Mouse (Mus musculus) neural tube, embryonic 12.5 days (tissue): Measurements from ENCODE around the gene Pou2f2. TPM values are rescaled to one million over a fixed set of nuclear protein-coding genes. Genes with fewer than 3 reads are reported as not detected.

Source experiments
- ATAC-seq: fragments of 200-750 bp; cut with Nextera tagmentation; 2 replicates; pipeline ENCODE4 v1.8.0; 2017; ENCODE audit warnings: low read depth, mild to moderate bottlenecking, moderate TSS enrichment, moderate library complexity; ENCODE audit not compliant: low FRiP score
- H3K27ac ChIP-seq: fragments of 300-500 bp; sonication (generic); 2 replicates; pipeline ENCODE4 v1.5.1; 2016
- H3K27me3 ChIP-seq: fragments of 300-500 bp; sonication (generic); replicated peaks from 2 replicates; pipeline ENCODE4 v1.6.1; 2016; ENCODE audit warnings: mild to moderate bottlenecking
- H3K36me3 ChIP-seq: fragments of 300-500 bp; sonication (generic); 2 replicates; pipeline ENCODE4 v1.6.1; 2016; ENCODE audit warnings: mild to moderate bottlenecking
- H3K4me1 ChIP-seq: fragments of 300-500 bp; sonication (generic); 2 replicates; pipeline ENCODE4 v1.6.1; 2016
- H3K4me2 ChIP-seq: fragments of 300-500 bp; sonication (generic); replicated peaks from 2 replicates; pipeline ENCODE4 v1.6.1; 2016; ENCODE audit warnings: mild to moderate bottlenecking
- H3K4me3 ChIP-seq: fragments of 300-500 bp; sonication (generic); 2 replicates; pipeline ENCODE4 v1.5.1; 2016
- H3K9ac ChIP-seq: fragments of 300-500 bp; sonication (generic); 2 replicates; pipeline ENCODE4 v1.6.1; 2016; ENCODE audit warnings: mild to moderate bottlenecking
- H3K9me3 ChIP-seq: fragments of 300-500 bp; sonication (generic); 2 replicates; pipeline ENCODE4 v1.6.1; 2016; ENCODE audit warnings: mild to moderate bottlenecking
- WGBS: fragments of 180-500 bp; shearing (Covaris S2); methylation state at CpG from one replicate; pipeline ENCODE4 v1.1.7; 2016; 5-methylcytosine and 5-hydroxymethylcytosine counted together
- polyA plus RNA-seq: library from polyadenylated mRNA; unstranded; fragments of >200 nt; fragmentation: Nextera tagmentation; extraction: Ambion mirVana; gene quantifications from 2 replicates; pipeline ENCODE4 v1.2.1, GENCODE M21; 2016

Pou2f2 gene
- polyA plus RNA-seq, 1 experiment from 2014 or later = 32.6 TPM

- peaks cover 17% of the 10 kb centered on the region; the same call in 1 of the 2 replicates for H3K36me3 ChIP-seq
- no peak overlapping the region for H3K27ac ChIP-seq
- WGBS = 83% methylated on average over 12 of the region's 12 CpGs
- no peak overlapping the region for H3K4me3 ChIP-seq
- no peak overlapping the region for H3K4me2 ChIP-seq
- no peaks in the 10 kb centered on the region for H3K27me3 ChIP-seq
- no peak for ATAC-seq
- H3K4me1 ChIP-seq = peaks cover 6% of the 10 kb centered on the region
- no peak overlapping the region for H3K9ac ChIP-seq
- H3K9me3 ChIP-seq = no peaks in the 10 kb centered on the region
Observed at GRCm38 (mm10) chr7:25109355-25109754, 70.2 kb downstream of the Pou2f2 start.

GRCm38 (mm10) chr7:25106790-25107502 lies 72.6 kb downstream of the Pou2f2 start:
- WGBS = 52% methylated on average over 17 of the region's 17 CpGs
- Histone ChIP-seq H3K9ac (no peak overlapping the region), H3K4me1 (peaks cover 6% of the 10 kb centered on the region), H3K36me3 (0 out of 2 replicates have a peak, but pooled peaks cover 2% of the 10 kb centered on the region), H3K27me3 (no peaks in the 10 kb centered on the region), H3K27ac (no peak overlapping the region), H3K9me3 (no peaks in the 10 kb centered on the region), H3K4me2 (no peak overlapping the region), H3K4me3 (no peak overlapping the region)
- ATAC-seq = no peak

GRCm38 (mm10) chr7:25105411-25106160 lies 73.9 kb downstream of the Pou2f2 start:
- H3K4me3 ChIP-seq = no peak overlapping the region
- no peaks in the 10 kb centered on the region for H3K36me3 ChIP-seq
- H3K4me1 ChIP-seq = peaks cover 6% of the 10 kb centered on the region
- no peak overlapping the region for H3K27ac ChIP-seq
- ATAC-seq = peak; percentile 54
- no peak overlapping the region for H3K4me2 ChIP-seq
- no peaks in the 10 kb centered on the region for H3K9me3 ChIP-seq
- no peak overlapping the region for H3K9ac ChIP-seq
- no peaks in the 10 kb centered on the region for H3K27me3 ChIP-seq
- WGBS = 23% methylated on average over 17 of the region's 17 CpGs

- Histone ChIP-seq H3K4me3 (no peak overlapping the region), H3K36me3 (peaks cover 38% of the 10 kb centered on the region), H3K9ac (no peak overlapping the region), H3K4me1 (no peaks in the 10 kb centered on the region), H3K27ac (no peak overlapping the region), H3K4me2 (no peak overlapping the region), H3K27me3 (no peaks in the 10 kb centered on the region), H3K9me3 (no peaks in the 10 kb centered on the region)
- 54% methylated on average over 4 of the region's 4 CpGs for WGBS
- ATAC-seq = no peak
Observed at GRCm38 (mm10) chr7:25099581-25099980, 79.9 kb downstream of the Pou2f2 start.

DNA sequence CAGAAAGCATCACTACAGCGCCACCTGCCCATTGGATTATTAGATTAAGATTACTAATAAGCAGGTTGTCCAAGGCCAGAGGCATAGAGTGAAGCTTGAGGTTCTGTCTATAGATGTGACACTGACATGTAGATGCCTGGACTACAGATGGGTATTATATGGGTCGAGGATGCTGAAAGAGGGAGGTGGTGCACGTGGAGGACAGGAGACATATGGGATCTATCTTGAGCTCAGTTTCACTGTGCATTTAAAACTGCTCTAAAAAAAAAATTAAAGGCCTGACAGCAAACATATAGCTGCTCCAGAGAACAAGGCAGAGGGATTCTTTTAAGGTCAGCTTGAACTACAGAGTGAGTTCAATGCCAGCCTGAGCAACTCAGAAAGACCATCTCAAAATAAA lies 81.4 kb downstream of the Pou2f2 start:
- no peak overlapping the region for H3K4me3 ChIP-seq
- no peaks in the 10 kb centered on the region for H3K27me3 ChIP-seq
- no peak overlapping the region for H3K9ac ChIP-seq
- no peaks in the 10 kb centered on the region for H3K4me1 ChIP-seq
- no peak overlapping the region for H3K27ac ChIP-seq
- no peak for ATAC-seq
- H3K4me2 ChIP-seq = no peak overlapping the region
- no peaks in the 10 kb centered on the region for H3K9me3 ChIP-seq
- WGBS = 79% methylated on average over 3 of the region's 3 CpGs
- H3K36me3 ChIP-seq = peaks cover 39% of the 10 kb centered on the region

GRCm38 (mm10) chr7:25089875-25090274 lies 89.7 kb downstream of the Pou2f2 start:
- WGBS = 33% methylated on average over 10 of the region's 10 CpGs
- no peak for ATAC-seq

GRCm38 (mm10) chr7:25088968-25089367 lies 90.6 kb downstream of the Pou2f2 start:
- Histone ChIP-seq H3K4me2 (no peak overlapping the region), H3K36me3 (peaks cover 30% of the 10 kb centered on the region), H3K9ac (no peak overlapping the region), H3K9me3 (no peaks in the 10 kb centered on the region), H3K27me3 (no peaks in the 10 kb centered on the region), H3K27ac (no peak overlapping the region), H3K4me3 (no peak overlapping the region), H3K4me1 (peaks cover 12% of the 10 kb centered on the region)
- 29% methylated on average over 11 of the region's 11 CpGs for WGBS
- no peak for ATAC-seq

More at GRCm38 (mm10) chr7:25089875-25090274, 89.7 kb downstream of the Pou2f2 start:
- no peak overlapping the region for H3K27ac ChIP-seq
- H3K9me3 ChIP-seq = no peaks in the 10 kb centered on the region
- no peak overlapping the region for H3K9ac ChIP-seq
- peaks cover 26% of the 10 kb centered on the region; the same call in 1 of the 2 replicates for H3K36me3 ChIP-seq
- no peak overlapping the region for H3K4me2 ChIP-seq
- H3K4me3 ChIP-seq = no peak overlapping the region
- H3K4me1 ChIP-seq = peaks cover 12% of the 10 kb centered on the region
- no peaks in the 10 kb centered on the region for H3K27me3 ChIP-seq

- H3K27me3 ChIP-seq = no peaks in the 10 kb centered on the region
- peaks cover 12% of the 10 kb centered on the region for H3K4me1 ChIP-seq
- WGBS = 5% methylated on average over 10 of the region's 10 CpGs
- H3K27ac ChIP-seq = no peak overlapping the region
- no peak overlapping the region for H3K4me3 ChIP-seq
- no peak overlapping the region for H3K9ac ChIP-seq
- no peaks in the 10 kb centered on the region for H3K9me3 ChIP-seq
- no peak for ATAC-seq
- H3K4me2 ChIP-seq = no peak overlapping the region
- H3K36me3 ChIP-seq = peaks cover 35% of the 10 kb centered on the region
Observed at GRCm38 (mm10) chr7:25088531-25088930, 91.0 kb downstream of the Pou2f2 start.

- ATAC-seq = no peak
- no peaks in the 10 kb centered on the region for H3K9me3 ChIP-seq
- no peak overlapping the region for H3K9ac ChIP-seq
- H3K4me1 ChIP-seq = peaks cover 12% of the 10 kb centered on the region
- no peaks in the 10 kb centered on the region for H3K27me3 ChIP-seq
- H3K27ac ChIP-seq = no peak overlapping the region
- H3K36me3 ChIP-seq = peaks cover 40% of the 10 kb centered on the region
- 51% methylated on average over 5 of the region's 5 CpGs for WGBS
- H3K4me3 ChIP-seq = no peak overlapping the region
- H3K4me2 ChIP-seq = no peak overlapping the region
Observed at GRCm38 (mm10) chr7:25087972-25088371, 91.6 kb downstream of the Pou2f2 start.

DNA sequence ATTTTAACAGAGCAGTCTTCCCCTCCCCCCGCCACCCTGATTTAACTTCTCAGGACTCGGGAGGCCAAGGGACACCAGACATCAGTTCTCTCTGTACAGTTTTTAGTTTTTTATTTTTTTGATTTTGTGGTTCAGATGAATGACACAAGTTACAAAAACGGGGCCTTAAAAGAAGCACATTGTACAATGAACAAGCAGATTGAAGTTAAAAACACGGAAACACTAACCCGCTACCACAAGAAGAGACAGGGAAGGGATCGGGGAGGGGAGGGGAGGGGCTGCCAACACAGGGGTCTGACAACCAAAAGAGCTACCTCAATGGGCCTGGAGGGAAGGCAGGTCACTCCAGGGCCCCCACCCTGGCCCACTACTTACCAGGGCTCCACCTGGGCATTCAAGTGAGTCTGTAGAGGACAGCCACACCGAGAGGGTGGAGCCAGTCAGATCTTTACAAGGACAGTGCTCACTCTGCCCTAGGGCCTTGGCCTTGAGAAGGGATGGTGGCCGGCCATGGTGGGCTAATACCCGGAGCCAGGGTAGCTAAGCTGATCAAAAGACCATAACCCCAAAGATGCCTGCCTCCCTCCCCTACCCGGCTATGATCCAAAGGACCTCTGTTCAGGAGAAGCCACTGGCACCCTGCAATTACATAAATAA lies 92.1 kb downstream of the Pou2f2 start:
- Histone ChIP-seq H3K4me3 (no peak overlapping the region), H3K27me3 (no peaks in the 10 kb centered on the region), H3K4me2 (no peak overlapping the region), H3K27ac (no peak overlapping the region), H3K4me1 (peaks cover 12% of the 10 kb centered on the region), H3K36me3 (peaks cover 40% of the 10 kb centered on the region), H3K9me3 (no peaks in the 10 kb centered on the region), H3K9ac (no peak overlapping the region)
- no peak for ATAC-seq
- WGBS = 60% methylated on average over 10 of the region's 10 CpGs

DNA sequence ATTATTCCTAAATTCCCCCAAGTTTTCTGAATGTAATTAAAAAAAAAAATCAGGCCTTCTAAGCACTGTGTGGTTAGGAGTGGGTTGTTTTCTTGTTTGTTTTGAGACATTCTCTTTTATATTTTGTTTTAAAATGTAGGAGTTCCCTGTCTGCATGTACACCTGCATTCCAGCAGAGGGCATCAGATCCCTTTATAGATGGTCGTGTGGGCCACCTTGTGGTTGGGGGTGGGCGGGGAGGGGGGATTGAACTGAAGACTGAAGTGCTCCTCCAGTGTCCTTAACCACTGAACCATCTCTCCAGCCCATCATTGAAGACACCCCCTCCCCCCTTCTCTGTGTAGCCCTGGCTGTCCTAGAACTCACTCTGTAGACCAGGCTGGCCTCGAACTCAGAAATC lies 92.9 kb downstream of the Pou2f2 start:
- no peak for ATAC-seq
- H3K27ac ChIP-seq = no peak overlapping the region
- H3K4me3 ChIP-seq = no peak overlapping the region
- no peaks in the 10 kb centered on the region for H3K27me3 ChIP-seq
- H3K36me3 ChIP-seq = peaks cover 42% of the 10 kb centered on the region
- H3K9ac ChIP-seq = no peak overlapping the region
- peaks cover 12% of the 10 kb centered on the region for H3K4me1 ChIP-seq
- WGBS = 49% methylated on average over 3 of the region's 3 CpGs
- no peaks in the 10 kb centered on the region for H3K9me3 ChIP-seq
- H3K4me2 ChIP-seq = no peak overlapping the region

GRCm38 (mm10) chr7:25084621-25085020 lies 94.9 kb downstream of the Pou2f2 start:
- H3K27ac ChIP-seq = no peak overlapping the region
- no peak for ATAC-seq
- H3K9me3 ChIP-seq = no peaks in the 10 kb centered on the region
- WGBS = 90% methylated on average over 5 of the region's 5 CpGs
- peaks cover 57% of the 10 kb centered on the region for H3K36me3 ChIP-seq
- no peak overlapping the region for H3K9ac ChIP-seq
- peaks cover 15% of the 10 kb centered on the region for H3K4me1 ChIP-seq
- no peak overlapping the region for H3K4me3 ChIP-seq
- H3K4me2 ChIP-seq = no peak overlapping the region
- no peaks in the 10 kb centered on the region for H3K27me3 ChIP-seq
